Mouse (Mus musculus) liver, embryonic 14.5 days (tissue): ENCODE data around the gene Fat3. TPM values are rescaled to one million over a fixed set of nuclear protein-coding genes. Genes with fewer than 3 reads are reported as not detected.

Experiments used
- ATAC-seq: fragments of 200-750 bp; cut with Nextera tagmentation; 2 replicates; pipeline ENCODE4 v1.8.0; 2017; ENCODE audit warnings: moderate number of reproducible peaks, mild to moderate bottlenecking, moderate library complexity; ENCODE audit not compliant: insufficient read depth
- DNase-seq, 3 experiments: peaks; one replicate each; pipeline ENCODE4 v3.0.0-alpha.2; 2012 to 2013; ENCODE audit warnings: low read depth in 3 of 3, low spot score in 3 of 3
- H3K27ac ChIP-seq: fragments of 300-500 bp; sonication (generic); 2 replicates; pipeline ENCODE4 v1.5.1; 2014; ENCODE audit warnings: moderate library complexity, mild to moderate bottlenecking, control low read depth, inconsistent platforms
- H3K27me3 ChIP-seq: fragments of 300-500 bp; sonication (generic); 2 replicates; pipeline ENCODE4 v1.6.1; 2014; ENCODE audit warnings: mild to moderate bottlenecking, low read length, moderate library complexity; ENCODE audit not compliant: control insufficient read depth, insufficient read depth
- H3K36me3 ChIP-seq: fragments of 300-500 bp; sonication (generic); replicated peaks from 2 replicates; pipeline ENCODE4 v1.6.1; 2014; ENCODE audit warnings: low read depth; ENCODE audit not compliant: control insufficient read depth, insufficient read depth
- H3K4me1 ChIP-seq, 2 experiments: fragments of 200-500 bp in 1 of 2; fragments of 300-500 bp in 1 of 2; sonication (generic) in 1 of 2; replicated peaks; 2 replicates each; pipeline ENCODE4 v1.6.1; 2012 to 2014; ENCODE audit warnings: antibody characterized with exemption in 1 of 2, inconsistent platforms in 1 of 2, low read length in 1 of 2; ENCODE audit not compliant: control insufficient read depth in 2 of 2, insufficient read depth in 2 of 2
- H3K4me2 ChIP-seq: fragments of 300-500 bp; sonication (generic); 2 replicates; pipeline ENCODE4 v1.6.1; 2014; ENCODE audit warnings: low read depth, mild to moderate bottlenecking, control low read depth, moderate library complexity
- H3K4me3 ChIP-seq, 2 experiments: fragments of 200-500 bp in 1 of 2; fragments of 300-500 bp in 1 of 2; sonication (generic) in 1 of 2; 2 replicates each; pipeline ENCODE4 v1.5.1; 2012 to 2014; ENCODE audit warnings: low read depth in 2 of 2, low read length in 2 of 2, mild to moderate bottlenecking in 2 of 2, control low read depth in 1 of 2, inconsistent platforms in 1 of 2, moderate library complexity in 1 of 2; ENCODE audit not compliant: insufficient read depth in 1 of 2
- H3K9ac ChIP-seq: fragments of 300-500 bp; sonication (generic); replicated peaks from 2 replicates; pipeline ENCODE4 v1.6.1; 2014; ENCODE audit warnings: mild to moderate bottlenecking, control low read depth, moderate library complexity
- H3K9me3 ChIP-seq: fragments of 300-500 bp; sonication (generic); 2 replicates; pipeline ENCODE4 v1.6.1; 2016; ENCODE audit warnings: low read length, mixed read lengths; ENCODE audit not compliant: control insufficient read depth
- CTCF ChIP-seq: IDR thresholded peaks from 2 replicates; pipeline ENCODE4 v1.5.1; 2016; ENCODE audit warnings: antibody characterized with exemption, low read depth, control low read depth
- EP300 ChIP-seq: IDR thresholded peaks from 2 replicates; pipeline ENCODE4 v1.6.1; 2016; ENCODE audit warnings: antibody characterized with exemption, low read depth
- whole genome bisulfite sequencing: fragments of 180-500 bp; shearing (Covaris S2); extraction: QIAGEN DNeasy Blood & Tissue Kit; methylation state at CpG from one replicate; pipeline ENCODE4 v1.1.7; 2014; ENCODE audit not compliant: insufficient replicate concordance; 5-methylcytosine and 5-hydroxymethylcytosine counted together
- polyA plus RNA-seq, 2 experiments: library from polyadenylated mRNA; depleted of rRNA in 1 of 2; stranded (reverse) in 1 of 2; unstranded in 1 of 2; fragments of >200 nt; fragmentation: Nextera tagmentation in 1 of 2; extraction: Ambion mirVana in 1 of 2; gene quantifications; 2 replicates each; pipeline versions ENCODE4 v1.2.1 to v1.2.3; 2012 to 2014

Fat3 gene
- polyA plus RNA-seq, 2 experiments, result 0.06 TPM; not detected in 1

DNA sequence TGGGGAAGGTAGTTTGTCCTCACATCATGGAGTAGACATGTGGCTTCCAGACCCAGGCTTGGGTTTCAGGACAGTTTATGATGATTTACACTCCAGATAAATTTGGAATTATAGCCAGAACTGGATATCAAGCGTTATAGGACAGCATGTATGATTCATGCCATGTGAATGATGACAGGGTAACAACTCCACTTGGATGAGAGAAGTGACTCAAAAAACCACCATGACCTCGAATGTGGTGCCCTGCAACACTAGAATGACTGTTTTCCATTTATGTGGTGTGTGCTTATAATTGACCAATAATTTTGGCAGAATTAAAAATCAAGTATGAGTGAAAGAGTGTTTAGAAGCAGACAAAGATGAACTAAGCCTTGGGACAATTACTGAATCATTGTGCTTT is 210.2 kb downstream of the Fat3 start:
- Histone ChIP-seq H3K27ac (no peak overlapping the region), H3K4me2 (no peak overlapping the region), H3K27me3 (no peaks in the 10 kb centered on the region), H3K9me3 (no peaks in the 10 kb centered on the region), H3K9ac (no peak overlapping the region), H3K36me3 (no peaks in the 10 kb centered on the region), H3K4me1 (no peaks in the 10 kb centered on the region), H3K4me3 (no peak overlapping the region)
- WGBS, result 46% methylated on average over 2 of the region's 2 CpGs
- DNase-seq (no peak), ATAC-seq (no peak)
- TF ChIP-seq CTCF (no peak), EP300 (no peak)

DNA sequence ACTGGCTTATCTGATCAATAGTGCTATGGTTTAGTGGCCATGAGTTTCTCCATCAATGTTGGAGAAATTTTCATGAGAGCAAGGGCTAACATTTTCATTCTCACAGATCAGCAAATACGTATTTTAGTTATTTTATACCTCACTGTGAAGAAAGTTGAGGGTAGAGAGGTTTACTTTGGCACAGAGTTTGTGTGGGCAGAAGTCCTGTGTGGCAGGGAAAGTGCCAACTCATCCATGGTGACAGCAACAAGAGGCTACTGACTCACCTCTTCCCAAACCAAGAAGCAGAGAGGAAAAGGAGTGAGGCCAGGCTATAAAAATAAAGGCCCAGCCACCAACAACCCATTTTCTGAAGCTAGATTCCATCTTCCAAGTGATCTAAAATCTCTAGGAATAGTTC is 218.1 kb downstream of the Fat3 start:
- TF ChIP-seq EP300 (no peak), CTCF (no peak)
- no peak overlapping the region for H3K4me3 ChIP-seq
- H3K36me3 ChIP-seq, result no peaks in the 10 kb centered on the region
- no peak overlapping the region for H3K4me2 ChIP-seq
- no peak for DNase-seq
- H3K9ac ChIP-seq, result no peak overlapping the region
- H3K27me3 ChIP-seq, result no peaks in the 10 kb centered on the region
- no peaks in the 10 kb centered on the region for H3K4me1 ChIP-seq
- H3K9me3 ChIP-seq, result no peaks in the 10 kb centered on the region
- no peak overlapping the region for H3K27ac ChIP-seq
- 51% methylated on average over 1 of the region's 1 CpGs for WGBS
- ATAC-seq, result no peak

DNA sequence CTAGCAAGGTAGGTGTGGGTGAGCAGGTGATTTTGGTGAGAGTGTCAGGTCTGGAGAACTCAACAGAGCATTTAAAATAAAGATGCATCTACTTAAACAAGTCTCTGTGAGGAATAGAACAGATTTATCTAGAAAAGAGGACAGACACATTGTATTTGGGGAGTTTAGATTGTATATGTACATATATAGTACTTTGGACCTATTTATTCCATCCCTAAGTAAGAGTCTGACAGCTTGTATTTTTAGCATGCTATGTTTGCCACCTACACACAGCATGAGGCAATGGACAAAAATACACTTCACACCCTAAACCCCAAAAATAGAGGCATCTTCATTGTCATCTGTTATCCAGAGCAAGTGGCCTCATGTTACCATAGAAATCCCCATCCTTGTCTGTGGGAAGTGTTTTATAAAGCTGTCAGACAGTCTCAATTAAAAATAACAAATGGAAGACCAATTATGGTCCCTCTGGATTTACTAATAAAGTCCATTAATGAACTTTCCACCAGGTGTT is 218.7 kb downstream of the Fat3 start:
- Histone ChIP-seq H3K4me1 (no peaks in the 10 kb centered on the region), H3K9ac (no peak overlapping the region), H3K36me3 (no peaks in the 10 kb centered on the region), H3K4me2 (no peak overlapping the region), H3K27ac (no peak overlapping the region), H3K27me3 (no peaks in the 10 kb centered on the region), H3K4me3 (no peak overlapping the region), H3K9me3 (no peaks in the 10 kb centered on the region)
- no peak for TF ChIP-seq CTCF
- TF ChIP-seq EP300, result no peak
- DNase-seq (no peak), ATAC-seq (no peak)

DNA sequence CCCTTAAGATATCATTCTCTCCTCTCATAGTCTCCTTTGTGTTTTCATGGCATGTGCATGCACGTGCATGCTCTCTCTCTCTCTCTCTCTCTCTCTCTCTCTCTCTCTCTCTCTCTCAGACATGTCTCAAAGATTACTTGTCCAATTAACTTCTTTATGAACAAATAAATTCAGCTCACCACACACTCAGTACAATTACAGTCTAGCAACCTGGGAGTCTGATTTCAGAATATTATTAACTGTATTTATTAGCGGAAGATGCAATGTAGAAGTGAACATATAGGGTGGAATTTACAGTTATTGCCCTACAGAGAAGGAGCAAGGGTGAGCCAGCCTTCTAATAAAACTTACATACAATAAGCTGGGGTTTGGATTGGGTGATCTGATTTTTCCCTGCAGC is 225.5 kb downstream of the Fat3 start:
- Histone ChIP-seq H3K9me3 (no peaks in the 10 kb centered on the region), H3K4me2 (no peak overlapping the region), H3K27me3 (no peaks in the 10 kb centered on the region), H3K36me3 (no peaks in the 10 kb centered on the region), H3K4me3 (no peak overlapping the region), H3K9ac (no peak overlapping the region), H3K27ac (no peak overlapping the region), H3K4me1 (no peaks in the 10 kb centered on the region)
- 54% methylated on average over 2 of the region's 2 CpGs for WGBS
- DNase-seq (no peak), ATAC-seq (no peak)
- TF ChIP-seq EP300 (no peak), CTCF (no peak)

DNA sequence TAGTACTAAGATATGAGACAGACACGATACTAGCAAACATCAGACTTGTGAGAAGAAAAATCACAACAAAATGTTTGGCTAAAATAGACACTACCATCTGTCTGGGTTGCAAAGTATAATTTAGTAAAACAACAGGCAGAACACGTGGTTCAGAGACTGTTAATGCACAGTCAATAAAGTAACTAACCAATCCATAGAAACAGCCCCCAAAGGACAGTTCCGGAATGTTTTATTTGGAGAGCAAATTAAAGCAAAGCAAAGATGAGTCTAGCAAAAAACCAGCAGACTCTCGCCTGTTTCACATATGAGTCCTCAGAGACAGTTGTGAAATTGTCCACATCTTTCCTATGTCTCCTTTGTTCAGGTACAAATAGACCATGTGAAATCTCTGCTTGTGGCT is 227.0 kb downstream of the Fat3 start:
- DNase-seq (no peak), ATAC-seq (no peak)
- no peak for TF ChIP-seq CTCF
- TF ChIP-seq EP300, result no peak
- Histone ChIP-seq H3K4me3 (no peak overlapping the region), H3K27ac (no peak overlapping the region), H3K9me3 (no peaks in the 10 kb centered on the region), H3K36me3 (no peaks in the 10 kb centered on the region), H3K9ac (no peak overlapping the region), H3K4me2 (no peak overlapping the region), H3K4me1 (no peaks in the 10 kb centered on the region), H3K27me3 (no peaks in the 10 kb centered on the region)
- WGBS, result 49% methylated on average over 4 of the region's 4 CpGs
